Mouse (Mus musculus) ovary, postnatal 14 days (tissue): ENCODE results near the gene Atp2b2.

Experiments
- DNase-seq: peaks from one replicate; pipeline ENCODE4 v3.0.0; 2022; ENCODE audit warnings: low spot score

The Atp2b2 gene

GRCm38 (mm10) chr6:113942355-113942754, 100.1 kb downstream of the Atp2b2 start:
- DNase-seq = no peak

GRCm38 (mm10) chr6:113941324-113941723, 101.1 kb downstream of the Atp2b2 start:
- DNase-seq = no peak

GRCm38 (mm10) chr6:113939442-113939841, 103.0 kb downstream of the Atp2b2 start:
- DNase-seq = no peak

- DNase-seq = no peak
Measured at GRCm38 (mm10) chr6:113936811-113937508, 105.5 kb downstream of the Atp2b2 start.

- no peak for DNase-seq
Measured at GRCm38 (mm10) chr6:113936111-113936510, 106.3 kb downstream of the Atp2b2 start.

GRCm38 (mm10) chr6:113934692-113935091, 107.7 kb downstream of the Atp2b2 start:
- peak; percentile 24 for DNase-seq

- DNase-seq = no peak
Measured at GRCm38 (mm10) chr6:113933261-113934151, 108.9 kb downstream of the Atp2b2 start.

GRCm38 (mm10) chr6:113929191-113929875, 113.1 kb downstream of the Atp2b2 start:
- no peak for DNase-seq

GRCm38 (mm10) chr6:113923249-113923648, 119.2 kb downstream of the Atp2b2 start:
- no peak for DNase-seq

GRCm38 (mm10) chr6:113920466-113920865, 121.9 kb downstream of the Atp2b2 start:
- DNase-seq = no peak

GRCm38 (mm10) chr6:113912753-113913152, 129.7 kb downstream of the Atp2b2 start:
- DNase-seq = no peak

- no peak for DNase-seq
Measured at GRCm38 (mm10) chr6:113911094-113911493, 131.3 kb downstream of the Atp2b2 start.

GRCm38 (mm10) chr6:113910411-113911055, 131.9 kb downstream of the Atp2b2 start:
- DNase-seq = peak; percentile 9

- no peak for DNase-seq
Measured at GRCm38 (mm10) chr6:113909836-113910235, 132.6 kb downstream of the Atp2b2 start.

- DNase-seq = no peak
Measured at GRCm38 (mm10) chr6:113908066-113908465, 134.3 kb downstream of the Atp2b2 start.

- no peak for DNase-seq
Measured at GRCm38 (mm10) chr6:113904406-113904805, 138.0 kb downstream of the Atp2b2 start.

GRCm38 (mm10) chr6:113896023-113896422, 146.4 kb downstream of the Atp2b2 start:
- no peak for DNase-seq

GRCm38 (mm10) chr6:113894008-113894407, 148.4 kb downstream of the Atp2b2 start:
- DNase-seq = no peak

GRCm38 (mm10) chr6:113892091-113892674, 150.2 kb downstream of the Atp2b2 start:
- no peak for DNase-seq

- no peak for DNase-seq
Measured at GRCm38 (mm10) chr6:113891225-113891967, 151.0 kb downstream of the Atp2b2 start.

GRCm38 (mm10) chr6:113890858-113891213, 151.6 kb downstream of the Atp2b2 start:
- no peak for DNase-seq
